Mouse (Mus musculus) granulocyte monocyte progenitor cell, adult 5-6 weeks (primary cell): ENCODE data around the gene Kcnj10. TPM values are rescaled to one million over a fixed set of nuclear protein-coding genes. Genes with fewer than 3 reads are reported as not detected.
A peak's percentile ranks its signal among the peaks of the same experiment; 100 is the strongest.

ENCODE experiments used
- ATAC-seq: replicated peaks from 2 replicates; pipeline ENCODE4 v1.8.0; 2016; ENCODE audit warnings: mild to moderate bottlenecking, moderate TSS enrichment, inconsistent platforms; ENCODE audit not compliant: poor library complexity, severe bottlenecking
- total RNA-seq, 2 experiments: library from RNA; stranded (forward) in 1 of 2; stranded (reverse) in 1 of 2; fragments of 200-712, 200-1000 nt in 1 of 2; fragments of >200 nt in 1 of 2; fragmentation: Nextera tagmentation in 1 of 2; gene quantifications; 2 replicates each; pipeline ENCODE4 v1.2.3; 2014 to 2017

Gene Kcnj10
- total RNA-seq, 2 experiments from 2014 or later = 0.32 to 0.46 TPM

DNA sequence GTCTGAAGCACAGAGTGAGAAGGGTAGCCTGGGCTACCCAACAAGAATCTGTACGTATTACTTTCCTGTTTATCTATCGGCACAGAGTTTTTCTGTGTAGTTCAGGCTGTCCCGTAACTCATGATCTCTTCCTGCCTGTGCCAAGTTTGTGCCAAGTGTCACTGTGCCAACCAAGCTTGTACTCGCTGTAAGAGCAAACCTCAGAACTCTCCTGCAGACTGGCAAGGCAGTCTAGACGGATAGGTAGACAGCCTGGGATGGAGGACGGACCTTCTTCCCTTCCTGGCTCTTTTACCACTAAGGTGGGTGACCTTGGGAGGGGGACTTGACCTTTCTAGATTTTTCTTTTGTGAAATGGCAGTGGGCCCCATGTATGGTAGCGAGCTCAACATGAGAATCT lies 74.1 kb downstream of the Kcnj10 start:
- no peak for ATAC-seq

GRCm38 (mm10) chr1:172418173-172418572 lies 77.2 kb downstream of the Kcnj10 start:
- peak; percentile 76 for ATAC-seq

GRCm38 (mm10) chr1:172418642-172419041 lies 77.6 kb downstream of the Kcnj10 start:
- no peak for ATAC-seq

DNA sequence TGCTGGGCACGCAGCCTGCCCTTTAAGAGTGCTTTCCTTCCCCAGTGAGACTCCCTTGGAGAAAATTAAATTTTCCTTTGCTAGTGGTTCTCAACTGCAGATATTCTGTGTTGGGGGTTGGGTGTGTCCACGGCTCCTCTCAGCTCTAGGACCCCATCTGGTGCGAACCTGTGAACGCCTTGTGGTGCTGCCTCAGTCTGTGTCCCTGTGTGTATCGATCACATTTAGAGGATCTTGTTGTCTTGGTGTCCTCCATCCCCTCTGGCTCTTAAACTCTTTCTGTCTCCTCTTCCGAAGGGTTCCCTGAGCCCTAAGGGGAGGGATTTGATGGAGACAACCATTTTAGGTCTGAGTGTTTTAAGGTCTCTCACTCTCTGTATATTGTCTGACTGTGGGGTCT lies 79.2 kb downstream of the Kcnj10 start:
- ATAC-seq = no peak

DNA sequence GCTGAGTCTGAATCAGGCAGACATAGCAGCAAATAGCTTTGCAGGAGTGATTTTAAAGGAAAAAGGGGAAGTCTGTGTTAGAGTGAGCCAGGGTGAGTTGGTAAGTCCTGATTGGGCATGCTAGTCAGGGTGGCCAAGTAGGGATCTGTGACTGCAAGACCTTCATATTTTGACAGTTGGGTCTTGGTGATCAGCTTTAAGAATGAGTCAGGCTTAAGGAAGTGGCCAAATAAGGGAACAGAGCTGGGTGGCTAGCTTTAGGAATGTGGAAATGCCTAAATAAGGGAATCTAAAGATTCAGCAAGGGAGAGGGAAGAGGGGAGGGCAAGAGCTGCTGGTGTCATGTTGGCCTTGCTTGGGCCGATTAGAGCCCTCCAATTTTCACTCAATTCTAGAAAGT lies 82.4 kb downstream of the Kcnj10 start:
- ATAC-seq = peak; percentile 99

Other genes starting within 250 kb of the Kcnj10 start
- 28.3 and 40.3 TPM in 2 replicates for gene Pex19, start 214.5 kb upstream of the Kcnj10 start, total RNA-seq (2014; fragmentation: Nextera tagmentation)
- gene Pex19, start 214.5 kb upstream of the Kcnj10 start, total RNA-seq (2017) = 35.8 and 47.3 TPM in 2 replicates
- 68.0 and 76.2 TPM in 2 replicates for gene Dcaf8, start 193.1 kb upstream of the Kcnj10 start, total RNA-seq (2014; fragmentation: Nextera tagmentation)
- gene Dcaf8, start 193.1 kb upstream of the Kcnj10 start, total RNA-seq (2017) = 107 and 114 TPM in 2 replicates
- gene Pea15a, start 134.4 kb upstream of the Kcnj10 start, total RNA-seq (2014; fragmentation: Nextera tagmentation) = 3.5 and 6.0 TPM in 2 replicates
- 1.2 and 1.7 TPM in 2 replicates for gene Pea15a, start 134.4 kb upstream of the Kcnj10 start, total RNA-seq (2017)
- not detected in 2 replicates for gene Casq1, start 121.3 kb upstream of the Kcnj10 start, total RNA-seq (2014; fragmentation: Nextera tagmentation)
- gene Casq1, start 121.3 kb upstream of the Kcnj10 start, total RNA-seq (2017) = not detected in 2 replicates
- gene Atp1a4, start 82.8 kb upstream of the Kcnj10 start, total RNA-seq (2014; fragmentation: Nextera tagmentation) = not detected in 2 replicates
- gene Atp1a4, start 82.8 kb upstream of the Kcnj10 start, total RNA-seq (2017) = not detected in 2 replicates
- gene Igsf8, start 79.6 kb upstream of the Kcnj10 start, total RNA-seq (2014; fragmentation: Nextera tagmentation) = 53.7 and 58.4 TPM in 2 replicates
- gene Igsf8, start 79.6 kb upstream of the Kcnj10 start, total RNA-seq (2017) = 24.8 and 25.0 TPM in 2 replicates
- gene Atp1a2, start 43.1 kb upstream of the Kcnj10 start, total RNA-seq (2014; fragmentation: Nextera tagmentation) = not detected in 2 replicates
- gene Atp1a2, start 43.1 kb upstream of the Kcnj10 start, total RNA-seq (2017) = not detected in 2 replicates
- not detected in 2 replicates for gene Kcnj9, start 11.9 kb upstream of the Kcnj10 start, total RNA-seq (2014; fragmentation: Nextera tagmentation)
- gene Kcnj9, start 11.9 kb upstream of the Kcnj10 start, total RNA-seq (2017) = not detected in 2 replicates
- 10.2 and 16.0 TPM in 2 replicates for gene Pigm, start 35.3 kb downstream of the Kcnj10 start, total RNA-seq (2014; fragmentation: Nextera tagmentation)
- gene Pigm, start 35.3 kb downstream of the Kcnj10 start, total RNA-seq (2017) = 13.8 and 16.2 TPM in 2 replicates
- not detected in 2 replicates for gene Slamf9, start 134.1 kb downstream of the Kcnj10 start, total RNA-seq (2014; fragmentation: Nextera tagmentation)
- 0.26 TPM in 1 of 2 replicates, not detected in the other for gene Slamf9, start 134.1 kb downstream of the Kcnj10 start, total RNA-seq (2017)
- gene Igsf9, start 140.6 kb downstream of the Kcnj10 start, total RNA-seq (2014; fragmentation: Nextera tagmentation) = not detected in 2 replicates
- not detected in 2 replicates for gene Igsf9, start 140.6 kb downstream of the Kcnj10 start, total RNA-seq (2017)
- 629 and 731 TPM in 2 replicates for gene Tagln2, start 158.8 kb downstream of the Kcnj10 start, total RNA-seq (2014; fragmentation: Nextera tagmentation)
- gene Tagln2, start 158.8 kb downstream of the Kcnj10 start, total RNA-seq (2017) = 281 and 350 TPM in 2 replicates
- gene Cfap45, start 179.6 kb downstream of the Kcnj10 start, total RNA-seq (2014; fragmentation: Nextera tagmentation) = not detected in 2 replicates
- 0.46 TPM in 1 of 2 replicates, not detected in the other for gene Cfap45, start 179.6 kb downstream of the Kcnj10 start, total RNA-seq (2017)
- gene Vsig8, start 214.7 kb downstream of the Kcnj10 start, total RNA-seq (2014; fragmentation: Nextera tagmentation) = not detected in 2 replicates
- not detected in 2 replicates for gene Vsig8, start 214.7 kb downstream of the Kcnj10 start, total RNA-seq (2017)
- gene Slamf8, start 249.4 kb downstream of the Kcnj10 start, total RNA-seq (2014; fragmentation: Nextera tagmentation) = 1.4 TPM in 1 of 2 replicates, not detected in the other
- gene Slamf8, start 249.4 kb downstream of the Kcnj10 start, total RNA-seq (2017) = not detected in 2 replicates